Mouse (Mus musculus) liver, embryonic 14.5 days (tissue): Measurements from ENCODE around the gene Vps13c.

ENCODE experiments used
- CTCF ChIP-seq: IDR thresholded peaks from 2 replicates; pipeline ENCODE4 v1.5.1; 2016; ENCODE audit warnings: antibody characterized with exemption, low read depth, control low read depth
- EP300 ChIP-seq: IDR thresholded peaks from 2 replicates; pipeline ENCODE4 v1.6.1; 2016; ENCODE audit warnings: antibody characterized with exemption, low read depth

GRCm38 (mm10) chr9:67842797-67843196, 2.6 kb downstream of the Vps13c start:
- TF ChIP-seq CTCF = no peak
- no peak for TF ChIP-seq EP300
